Mouse (Mus musculus) kidney, postnatal 36 days (tissue): Measurements from ENCODE around the gene Tubg2.

Source experiments
- DNase-seq, 2 experiments: peaks; one replicate each; pipeline ENCODE4 v3.0.0; 2021 to 2022; ENCODE audit warnings: mixed read lengths in 2 of 2

Gene Tubg2

DNA sequence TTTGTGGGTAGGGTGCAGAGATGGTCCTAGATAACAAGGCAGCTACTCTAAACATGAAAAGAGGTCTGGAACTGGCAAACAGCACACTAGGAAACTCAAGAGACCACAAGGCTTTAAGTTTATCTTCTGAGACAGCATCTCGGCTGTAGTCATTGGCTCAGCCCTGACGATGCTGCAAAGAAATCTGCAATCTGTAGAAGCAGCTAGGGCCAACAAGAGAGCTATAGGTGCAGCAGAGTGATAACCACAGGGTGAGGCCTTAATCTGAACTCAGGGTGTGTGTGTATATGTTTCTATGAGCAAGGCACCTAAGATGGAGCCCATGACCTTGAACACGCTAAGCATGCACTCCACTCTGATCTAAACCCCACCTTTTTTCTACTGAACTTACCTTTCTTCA, 43.8 kb downstream of the Tubg2 start:
- DNase-seq, result no peak

DNA sequence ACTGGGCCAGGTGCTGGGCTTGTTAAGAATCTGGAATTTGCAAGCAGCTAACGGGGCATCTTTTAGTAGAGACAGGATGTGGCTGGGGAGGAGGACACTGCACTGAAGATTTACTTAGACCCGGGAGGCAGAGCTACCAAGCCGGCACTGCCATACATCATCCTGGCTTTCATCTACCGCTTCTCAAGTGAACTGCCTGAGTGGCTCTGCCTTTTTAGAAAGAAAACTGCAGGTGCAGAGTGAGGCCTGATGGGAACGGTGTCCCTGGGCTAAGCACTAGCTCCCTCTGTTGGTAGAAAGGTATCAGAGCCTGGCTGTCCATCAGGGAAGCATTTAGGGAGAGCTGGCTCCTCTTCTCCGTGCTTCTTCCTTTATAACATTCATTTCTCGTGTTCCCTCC, 45.3 kb downstream of the Tubg2 start:
- DNase-seq, result peak in 1 of 2 experiments; percentile 28
